In the genomic region with DNA sequence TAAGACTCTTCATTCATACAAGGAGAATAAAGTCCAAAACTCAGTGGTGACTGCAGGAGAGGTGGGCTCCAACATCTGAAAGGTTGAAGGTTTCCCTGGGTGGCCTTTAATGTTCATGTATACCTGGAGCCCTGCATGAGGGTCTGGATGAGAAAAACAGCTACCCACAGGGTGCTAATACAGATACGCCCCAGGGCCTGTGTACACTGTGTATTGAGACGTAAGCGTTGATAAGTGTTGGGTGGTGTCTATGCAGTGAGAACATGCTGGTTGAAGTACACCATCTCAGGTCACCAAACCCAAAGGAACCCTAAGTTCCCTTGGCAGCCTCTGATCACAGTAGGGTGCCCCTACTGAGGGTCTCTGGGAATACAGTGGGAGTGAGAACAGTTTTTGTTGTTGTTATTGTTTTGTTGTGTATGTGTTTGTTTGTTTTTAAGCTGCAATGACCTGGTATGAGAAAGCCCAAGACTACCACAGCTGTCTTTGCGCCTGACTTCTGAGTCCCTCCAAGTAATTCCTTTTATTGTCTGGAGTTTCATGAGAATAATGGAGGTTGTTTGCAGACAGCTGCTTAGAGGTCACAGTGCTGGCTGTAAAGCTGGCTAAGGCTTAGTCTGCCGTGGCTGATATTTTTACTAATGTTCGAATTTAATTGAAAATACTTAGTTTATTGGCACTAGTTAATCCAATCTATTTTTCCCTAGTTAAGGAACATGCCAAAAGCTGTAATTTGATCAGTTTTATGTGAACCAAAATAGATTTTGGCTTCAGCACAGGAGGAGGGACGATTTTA, we compare ENCODE assay signal across 25 mouse cellular contexts.
DNase-seq lines count a peak whose midpoint lies in the region; ATAC-seq and TF ChIP-seq lines count a peak whose summit lies in the region.
"Had no signal": no experiment of that assay in that cellular context is flagged by ENCODE, and none has a peak within 500 bp of the region (broad histone marks: within the 10 kb centered on the region; RNA-seq: fewer than 3 reads in every experiment).

No protein-coding gene starts in this region.

- ATAC-seq in embryonic facial prominence, embryonic 14.5 days (ENCODE audit: low read depth) = no peak
- no peak for ATAC-seq in kidney, postnatal 0 days (replicated peaks; ENCODE audit: low FRiP score, low read depth)
- ATAC-seq in kidney, embryonic 15.5 days (replicated peaks; ENCODE audit: low FRiP score) = no peak
- peak; percentile 67 for ATAC-seq in limb, embryonic 14.5 days (ENCODE audit: low FRiP score, low read depth)
- ATAC-seq: activated CD4-positive, CD25-positive, alpha-beta regulatory T cell, adult 4 months; CD4-positive, CD25-positive, alpha-beta regulatory T cell, adult 4 months; forebrain, embryonic 13.5 days; forebrain, embryonic 15.5 days; Patski had no signal

- H3K9ac ChIP-seq in embryonic facial prominence, embryonic 14.5 days (ENCODE audit: low read depth, low read length) = no peak overlapping the region
- no peak overlapping the region for H3K9ac ChIP-seq in kidney, postnatal 0 days (ENCODE audit: low read depth, low read length)
- no peak overlapping the region for H3K9ac ChIP-seq in kidney, embryonic 15.5 days
- no peak overlapping the region for H3K9ac ChIP-seq in limb, embryonic 14.5 days (ENCODE audit: low read depth, low read length, severe bottlenecking)
- H3K9ac ChIP-seq: embryonic facial prominence, embryonic 13.5 days; forebrain, embryonic 13.5 days; forebrain, embryonic 15.5 days had no signal

- TF ChIP-seq POLR2A in limb, embryonic 14.5 days (IDR thresholded peaks at IDR 0.05; ENCODE audit: borderline replicate concordance, extremely low read depth, insufficient read depth, insufficient read length) = no peak

- H3K4me2 ChIP-seq in embryonic facial prominence, embryonic 14.5 days (ENCODE audit: low read depth, low read length) = no peak overlapping the region
- H3K4me2 ChIP-seq in kidney, postnatal 0 days (ENCODE audit: low read length) = no peak overlapping the region
- no peak overlapping the region for H3K4me2 ChIP-seq in kidney, embryonic 15.5 days
- no peak overlapping the region for H3K4me2 ChIP-seq in limb, embryonic 14.5 days (replicated peaks; ENCODE audit: low read depth, low read length, severe bottlenecking)
- H3K4me2 ChIP-seq: embryonic facial prominence, embryonic 13.5 days; forebrain, embryonic 13.5 days; forebrain, embryonic 15.5 days had no signal

- H3K27me3 ChIP-seq in embryonic facial prominence, embryonic 14.5 days (replicated peaks; ENCODE audit: control insufficient read depth, insufficient read depth, low read length) = no peaks in the 10 kb centered on the region
- H3K27me3 ChIP-seq in embryonic facial prominence, embryonic 10.5 days (replicated peaks; ENCODE audit: low read depth, poor library complexity, severe bottlenecking) = no peaks in the 10 kb centered on the region
- no peaks in the 10 kb centered on the region for H3K27me3 ChIP-seq in kidney, postnatal 0 days (ENCODE audit: insufficient read depth, low read length)
- 0 out of 2 replicates have a peak, but pooled peaks cover 4% of the 10 kb centered on the region for H3K27me3 ChIP-seq in kidney, embryonic 15.5 days
- 0 out of 2 replicates have a peak, but pooled peaks cover 4% of the 10 kb centered on the region for H3K27me3 ChIP-seq in limb, embryonic 14.5 days (ENCODE audit: control insufficient read depth, insufficient read depth, low read length)
- H3K27me3 ChIP-seq: CH12.LX; forebrain, embryonic 13.5 days; forebrain, embryonic 15.5 days; Patski had no signal

- no peak overlapping the region for H3K27ac ChIP-seq in embryonic facial prominence, embryonic 14.5 days (replicated peaks; ENCODE audit: low read depth, low read length)
- H3K27ac ChIP-seq in embryonic facial prominence, embryonic 10.5 days (replicated peaks) = no peak overlapping the region
- H3K27ac ChIP-seq in kidney, postnatal 0 days = no peak overlapping the region
- H3K27ac ChIP-seq in kidney, embryonic 15.5 days = no peak overlapping the region
- no peak overlapping the region for H3K27ac ChIP-seq in limb, embryonic 14.5 days (replicated peaks; ENCODE audit: low read depth, low read length)
- H3K27ac ChIP-seq: embryonic facial prominence, embryonic 13.5 days; forebrain, embryonic 13.5 days; forebrain, embryonic 15.5 days had no signal

- no peaks in the 10 kb centered on the region for H3K36me3 ChIP-seq in embryonic facial prominence, embryonic 14.5 days (ENCODE audit: control insufficient read depth, insufficient read depth, low read length)
- H3K36me3 ChIP-seq in embryonic facial prominence, embryonic 10.5 days (replicated peaks) = no peaks in the 10 kb centered on the region
- no peaks in the 10 kb centered on the region for H3K36me3 ChIP-seq in kidney, postnatal 0 days (ENCODE audit: insufficient read depth, low read length)
- H3K36me3 ChIP-seq in kidney, embryonic 15.5 days = no peaks in the 10 kb centered on the region
- no peaks in the 10 kb centered on the region for H3K36me3 ChIP-seq in limb, embryonic 14.5 days (ENCODE audit: control insufficient read depth, insufficient read depth, low read length)
- H3K36me3 ChIP-seq: embryonic facial prominence, embryonic 13.5 days; forebrain, embryonic 15.5 days; G1E had no signal

- no peaks in the 10 kb centered on the region for H3K4me1 ChIP-seq in embryonic facial prominence, embryonic 14.5 days (ENCODE audit: control insufficient read depth, insufficient read depth, low read length)
- no peaks in the 10 kb centered on the region for H3K4me1 ChIP-seq in embryonic facial prominence, embryonic 10.5 days
- H3K4me1 ChIP-seq in kidney, postnatal 0 days (replicated peaks; ENCODE audit: insufficient read depth, low read length) = no peaks in the 10 kb centered on the region
- 0 out of 2 replicates have a peak, but pooled peaks cover 3% of the 10 kb centered on the region for H3K4me1 ChIP-seq in kidney, embryonic 15.5 days
- H3K4me1 ChIP-seq in limb, embryonic 14.5 days (ENCODE audit: control insufficient read depth, insufficient read depth, low read length) = peaks cover 12% of the 10 kb centered on the region
- H3K4me1 ChIP-seq: forebrain, embryonic 13.5 days; forebrain, embryonic 15.5 days had no signal

- no peak overlapping the region for H3K4me3 ChIP-seq in embryonic facial prominence, embryonic 14.5 days (ENCODE audit: low read depth, low read length)
- no peak overlapping the region for H3K4me3 ChIP-seq in embryonic facial prominence, embryonic 10.5 days
- no peak overlapping the region for H3K4me3 ChIP-seq in kidney, postnatal 0 days (replicated peaks; ENCODE audit: low read depth, low read length)
- H3K4me3 ChIP-seq in kidney, embryonic 15.5 days (replicated peaks) = no peak overlapping the region
- no peak overlapping the region for H3K4me3 ChIP-seq in limb, embryonic 14.5 days (replicated peaks; ENCODE audit: low read length)
- H3K4me3 ChIP-seq: embryonic facial prominence, embryonic 13.5 days; forebrain, embryonic 13.5 days; forebrain, embryonic 15.5 days had no signal

- no peak for TF ChIP-seq CTCF in kidney, postnatal 0 days (IDR thresholded peaks at IDR 0.05; ENCODE audit: low read depth)

- WGBS in embryonic facial prominence, embryonic 14.5 days = 75% methylated on average over 7 of the region's 7 CpGs
- 88% methylated on average over 7 of the region's 7 CpGs for WGBS in embryonic facial prominence, embryonic 10.5 days
- 69% methylated on average over 7 of the region's 7 CpGs for WGBS in kidney, postnatal 0 days
- 73% methylated on average over 7 of the region's 7 CpGs for WGBS in kidney, embryonic 15.5 days
- WGBS in limb, embryonic 14.5 days = 47% methylated on average over 7 of the region's 7 CpGs

- peak; percentile 19 for DNase-seq in embryonic facial prominence, embryonic 14.5 days (ENCODE audit: low spot score)
- no peak for DNase-seq in embryonic facial prominence, embryonic 10.5 days (ENCODE audit: low spot score)
- peak; percentile 87 for DNase-seq in heart, adult 11 months
- DNase-seq in heart, postnatal 4 days = no peak
- DNase-seq in kidney, postnatal 0 days (ENCODE audit: low spot score) = peak; percentile 22
- peak; percentile 58 for DNase-seq in limb, embryonic 14.5 days (ENCODE audit: low spot score)
- no peak for DNase-seq in right cerebral cortex, postnatal 10 days (ENCODE audit: low spot score in 2 of 2)
- DNase-seq: adrenal gland, adult 8-10 months; adrenal gland, postnatal 14 days; adrenal gland, postnatal 36 days; B cell, adult 2 months; cerebellum, adult 11-12 months; cerebellum, adult 2 months; cerebellum, adult 9-10 months; cerebellum, postnatal 10 days; cerebellum, postnatal 25 days had no signal

- H3K9me3 ChIP-seq in embryonic facial prominence, embryonic 14.5 days (ENCODE audit: control insufficient read depth, low read length) = no peaks in the 10 kb centered on the region
- H3K9me3 ChIP-seq in embryonic facial prominence, embryonic 10.5 days = no peaks in the 10 kb centered on the region
- no peaks in the 10 kb centered on the region for H3K9me3 ChIP-seq in kidney, postnatal 0 days (replicated peaks; ENCODE audit: low read length)
- H3K9me3 ChIP-seq in kidney, embryonic 15.5 days (replicated peaks) = no peaks in the 10 kb centered on the region
- no peaks in the 10 kb centered on the region for H3K9me3 ChIP-seq in limb, embryonic 14.5 days (ENCODE audit: control insufficient read depth, low read length)
- H3K9me3 ChIP-seq: embryonic facial prominence, embryonic 13.5 days; forebrain, embryonic 13.5 days; forebrain, embryonic 15.5 days; G1E had no signal

Comparison
In these comparisons a context has a peak if more than half of its experiments do, and no peak if none do; other contexts are left out.
1. DNase-seq: peak in embryonic facial prominence, embryonic 14.5 days (single experiment), heart, adult 11 months (single experiment), kidney, postnatal 0 days (single experiment) and limb, embryonic 14.5 days (single experiment); none in embryonic facial prominence, embryonic 10.5 days (single experiment), heart, postnatal 4 days (single experiment) and right cerebral cortex, postnatal 10 days (0 of 2).